Mouse (Mus musculus): Measurements from ENCODE around the gene Ergic1. TPM values are rescaled to one million over a fixed set of nuclear protein-coding genes. Genes with fewer than 3 reads are reported as not detected.

The Ergic1 gene
- polyA plus RNA-seq, 1 experiment, result 68.6 TPM

DNA sequence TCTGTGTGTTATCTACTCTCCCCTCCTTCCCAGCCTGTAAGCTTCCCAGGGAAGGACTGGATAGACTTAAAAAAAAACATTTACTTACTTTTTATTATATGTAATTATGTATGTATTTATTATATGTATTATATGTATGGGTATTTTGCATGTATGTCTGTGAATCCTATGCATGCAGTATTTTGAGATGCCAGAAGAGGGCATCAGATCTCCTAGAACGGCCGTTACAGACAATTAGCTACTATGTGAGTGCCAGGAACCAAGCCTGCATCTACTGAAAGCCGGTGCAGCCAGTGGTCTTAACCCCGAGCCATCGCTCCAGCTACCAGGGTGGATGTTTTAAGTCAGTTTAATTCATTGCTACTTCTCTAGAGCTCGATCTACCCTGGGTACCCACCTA lies 120.0 kb downstream of the Ergic1 start:
- H3K4me3 ChIP-seq (ENCODE audit: low read depth, low read length), result no peak overlapping the region
- peaks cover 21% of the 10 kb centered on the region for H3K36me3 ChIP-seq (ENCODE audit: control insufficient read depth, insufficient read depth, low read length)
- no peaks in the 10 kb centered on the region for H3K4me1 ChIP-seq (ENCODE audit: control insufficient read depth, insufficient read depth, insufficient read length, low read length)
- H3K27ac ChIP-seq (ENCODE audit: insufficient read depth, low read depth, low read length), result no peak overlapping the region
- no peaks in the 10 kb centered on the region for H3K27me3 ChIP-seq (ENCODE audit: control insufficient read depth, insufficient read depth, low read length)
- TF ChIP-seq CTCF (IDR thresholded peaks at IDR 0.05; ENCODE audit: extremely low read depth, insufficient read length, insufficient replicate concordance, low read depth, low read length), result no peak
- TF ChIP-seq POLR2A (IDR thresholded peaks at IDR 0.05; ENCODE audit: low read depth, low read length), result no peak
- WGBS, result 95% methylated on average over 6 of the region's 6 CpGs

DNA sequence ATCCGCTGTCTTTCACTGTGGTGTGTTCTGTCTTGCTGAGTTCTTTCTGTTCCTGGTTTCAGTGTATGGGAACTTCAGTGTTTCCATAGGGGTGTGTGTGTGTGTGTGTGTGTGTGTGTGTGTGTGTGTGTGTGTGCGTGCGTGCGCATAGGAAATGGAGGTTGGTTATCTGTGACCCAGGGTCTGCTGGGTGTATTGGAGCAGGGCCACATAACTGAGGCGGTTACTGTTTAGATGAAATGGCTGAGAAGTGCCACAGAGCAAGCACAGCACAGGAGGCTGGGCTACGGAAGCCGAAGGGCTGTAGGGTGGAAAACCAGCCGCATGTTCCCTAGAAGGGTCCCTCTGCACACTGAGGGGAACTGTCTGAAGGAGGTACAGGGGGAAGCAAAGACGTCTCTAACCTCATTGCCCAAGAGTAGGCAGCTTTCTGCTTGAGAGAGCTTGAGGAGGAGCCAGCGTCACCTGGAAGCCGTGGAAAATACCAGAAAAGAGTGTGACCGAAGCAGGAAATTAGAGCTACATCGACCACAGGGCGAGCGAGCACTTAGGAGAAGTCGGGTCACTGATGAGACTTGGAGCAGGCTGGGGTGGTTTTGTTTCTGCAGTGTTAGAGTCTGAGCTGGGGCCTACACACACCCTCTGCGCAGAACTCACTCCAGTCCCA lies 125.2 kb downstream of the Ergic1 start:
- WGBS, result 88% methylated on average over 17 of the region's 17 CpGs
- no peak for TF ChIP-seq CTCF (IDR thresholded peaks at IDR 0.05; ENCODE audit: extremely low read depth, insufficient read length, insufficient replicate concordance, low read depth, low read length)
- no peak for TF ChIP-seq POLR2A (IDR thresholded peaks at IDR 0.05; ENCODE audit: low read depth, low read length)
- H3K27ac ChIP-seq (ENCODE audit: insufficient read depth, low read depth, low read length), result no peak overlapping the region
- no peak overlapping the region for H3K4me3 ChIP-seq (ENCODE audit: low read depth, low read length)
- H3K4me1 ChIP-seq (ENCODE audit: control insufficient read depth, insufficient read depth, insufficient read length, low read length), result no peaks in the 10 kb centered on the region
- H3K36me3 ChIP-seq (ENCODE audit: control insufficient read depth, insufficient read depth, low read length), result peaks cover 22% of the 10 kb centered on the region
- H3K27me3 ChIP-seq (ENCODE audit: control insufficient read depth, insufficient read depth, low read length), result no peaks in the 10 kb centered on the region

DNA sequence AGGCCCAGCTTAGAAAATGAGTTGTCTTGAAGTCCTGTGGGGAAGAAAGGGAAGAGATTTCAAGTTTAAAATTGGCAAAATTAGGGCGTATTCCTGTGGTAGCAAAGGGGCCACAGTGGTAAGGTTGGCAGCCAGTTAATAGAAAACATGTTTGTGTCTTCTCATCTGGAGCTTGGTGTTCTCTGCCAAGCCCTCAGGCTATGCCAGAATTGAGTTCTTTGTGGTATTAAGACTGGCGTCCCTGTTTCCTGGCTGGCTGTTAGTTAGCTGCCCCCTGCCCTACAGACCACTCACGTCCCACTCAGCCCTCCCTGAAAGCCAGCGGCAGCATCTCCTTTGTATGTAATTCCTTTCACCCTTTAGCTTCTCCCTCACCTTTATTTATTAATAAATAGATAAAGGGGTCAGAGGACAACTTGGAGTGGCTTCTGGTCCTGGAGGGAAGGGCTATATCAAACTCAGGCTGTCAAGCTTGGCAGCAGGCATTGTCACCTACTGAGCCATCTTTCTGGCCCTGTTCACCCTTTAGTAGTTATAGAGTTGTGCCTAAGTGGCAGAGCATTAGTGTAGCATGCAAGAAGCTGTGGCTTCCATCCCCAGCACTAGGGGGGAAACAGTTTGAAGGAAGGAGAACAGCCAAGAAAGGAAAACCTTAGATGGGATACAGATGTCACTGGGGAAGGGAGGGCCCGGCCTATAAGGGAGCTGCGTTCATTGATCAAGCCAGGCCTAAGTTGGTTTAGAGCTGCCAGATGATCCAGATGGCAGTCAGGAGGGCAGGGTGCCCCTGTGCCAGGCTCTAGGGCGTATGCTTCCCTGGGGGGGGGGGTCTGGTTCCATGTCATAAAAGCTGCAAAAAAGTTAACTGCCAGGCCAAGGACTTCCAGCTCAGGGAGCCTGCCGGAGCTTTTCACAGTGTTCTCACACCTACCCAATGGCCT lies 127.8 kb downstream of the Ergic1 start:
- Histone ChIP-seq H3K27ac (ENCODE audit: insufficient read depth, low read depth, low read length) (no peak overlapping the region), H3K4me3 (ENCODE audit: low read depth, low read length) (no peak overlapping the region), H3K27me3 (ENCODE audit: control insufficient read depth, insufficient read depth, low read length) (no peaks in the 10 kb centered on the region), H3K4me1 (ENCODE audit: control insufficient read depth, insufficient read depth, insufficient read length, low read length) (no peaks in the 10 kb centered on the region), H3K36me3 (ENCODE audit: control insufficient read depth, insufficient read depth, low read length) (peaks cover 15% of the 10 kb centered on the region)
- 65% methylated on average over 8 of the region's 8 CpGs for WGBS
- no peak for TF ChIP-seq CTCF (IDR thresholded peaks at IDR 0.05; ENCODE audit: extremely low read depth, insufficient read length, insufficient replicate concordance, low read depth, low read length)
- TF ChIP-seq POLR2A (IDR thresholded peaks at IDR 0.05; ENCODE audit: low read depth, low read length), result no peak

DNA sequence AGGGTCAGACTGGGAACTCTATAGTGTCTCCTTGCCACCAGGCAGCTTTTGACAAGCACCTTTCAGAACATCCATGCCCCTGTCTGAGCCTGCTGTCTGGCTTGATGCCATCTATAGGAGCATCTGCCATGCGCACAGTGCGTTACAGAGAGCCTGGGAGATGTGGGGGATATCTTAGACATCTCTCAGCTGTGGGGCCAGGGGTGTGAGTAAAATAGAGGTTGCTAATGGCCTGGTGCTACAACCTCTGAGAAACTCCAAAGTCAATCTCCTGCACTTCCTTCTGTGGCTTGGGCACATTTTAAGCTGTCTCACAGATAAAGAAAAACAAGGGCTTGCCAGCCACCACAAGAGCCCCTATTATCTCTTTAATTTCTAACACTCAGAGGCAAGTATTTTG lies 128.5 kb downstream of the Ergic1 start:
- Histone ChIP-seq H3K4me3 (ENCODE audit: low read depth, low read length) (no peak overlapping the region), H3K36me3 (ENCODE audit: control insufficient read depth, insufficient read depth, low read length) (peaks cover 7% of the 10 kb centered on the region), H3K27me3 (ENCODE audit: control insufficient read depth, insufficient read depth, low read length) (no peaks in the 10 kb centered on the region), H3K27ac (ENCODE audit: insufficient read depth, low read depth, low read length) (no peak overlapping the region), H3K4me1 (ENCODE audit: control insufficient read depth, insufficient read depth, insufficient read length, low read length) (no peaks in the 10 kb centered on the region)
- no peak for TF ChIP-seq CTCF (IDR thresholded peaks at IDR 0.05; ENCODE audit: extremely low read depth, insufficient read length, insufficient replicate concordance, low read depth, low read length)
- TF ChIP-seq POLR2A (IDR thresholded peaks at IDR 0.05; ENCODE audit: low read depth, low read length), result no peak
- 90% methylated on average over 2 of the region's 2 CpGs for WGBS

DNA sequence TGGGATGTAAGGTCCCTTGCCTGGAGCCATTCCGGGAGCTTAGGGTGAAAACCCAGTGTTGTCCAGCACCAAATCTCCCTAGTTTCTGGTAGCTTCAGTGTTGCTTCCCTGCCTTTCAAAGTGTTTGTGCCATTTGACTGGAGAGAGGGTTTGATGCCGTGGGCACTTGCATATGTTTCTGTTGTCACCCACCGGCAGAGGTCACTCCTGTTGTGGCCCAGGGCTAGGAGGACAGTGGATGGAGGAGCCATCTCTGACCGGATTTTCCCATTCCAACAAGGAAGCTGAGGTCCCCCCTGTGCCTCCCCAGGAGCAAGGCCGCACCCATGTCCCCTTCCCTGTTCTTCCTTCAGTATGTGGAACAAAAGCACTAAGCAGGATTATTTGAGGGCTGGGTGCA lies 128.9 kb downstream of the Ergic1 start:
- Histone ChIP-seq H3K4me3 (ENCODE audit: low read depth, low read length) (no peak overlapping the region), H3K27ac (ENCODE audit: insufficient read depth, low read depth, low read length) (no peak overlapping the region), H3K27me3 (ENCODE audit: control insufficient read depth, insufficient read depth, low read length) (no peaks in the 10 kb centered on the region), H3K36me3 (ENCODE audit: control insufficient read depth, insufficient read depth, low read length) (peaks cover 6% of the 10 kb centered on the region), H3K4me1 (ENCODE audit: control insufficient read depth, insufficient read depth, insufficient read length, low read length) (no peaks in the 10 kb centered on the region)
- 86% methylated on average over 5 of the region's 5 CpGs for WGBS
- TF ChIP-seq CTCF (IDR thresholded peaks at IDR 0.05; ENCODE audit: extremely low read depth, insufficient read length, insufficient replicate concordance, low read depth, low read length) (no peak), POLR2A (IDR thresholded peaks at IDR 0.05; ENCODE audit: low read depth, low read length) (no peak)

DNA sequence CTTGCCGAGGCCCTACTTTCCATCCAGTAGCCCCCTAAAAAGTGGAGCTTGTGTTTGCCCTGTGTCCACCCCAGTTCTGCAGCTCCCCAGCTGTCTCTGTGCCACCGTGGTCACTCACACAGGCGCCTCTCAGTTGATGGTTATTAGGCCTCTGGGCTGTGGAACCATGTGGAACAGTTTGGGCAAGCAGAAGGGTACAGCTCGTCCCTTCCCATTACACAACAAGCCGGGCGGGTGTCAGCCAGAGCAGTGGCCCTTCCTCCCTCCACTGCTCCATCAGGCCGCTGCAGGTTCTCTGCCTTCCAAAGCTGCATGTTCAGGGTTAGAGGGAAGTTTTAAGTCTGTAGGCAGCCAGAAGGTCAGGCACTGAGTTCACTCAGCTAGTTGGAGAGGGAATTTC lies 129.8 kb downstream of the Ergic1 start:
- H3K27ac ChIP-seq (ENCODE audit: insufficient read depth, low read depth, low read length), result no peak overlapping the region
- WGBS, result 87% methylated on average over 7 of the region's 7 CpGs
- no peaks in the 10 kb centered on the region for H3K27me3 ChIP-seq (ENCODE audit: control insufficient read depth, insufficient read depth, low read length)
- no peaks in the 10 kb centered on the region for H3K4me1 ChIP-seq (ENCODE audit: control insufficient read depth, insufficient read depth, insufficient read length, low read length)
- H3K4me3 ChIP-seq (ENCODE audit: low read depth, low read length), result no peak overlapping the region
- peaks cover 10% of the 10 kb centered on the region for H3K36me3 ChIP-seq (ENCODE audit: control insufficient read depth, insufficient read depth, low read length)
- TF ChIP-seq POLR2A (IDR thresholded peaks at IDR 0.05; ENCODE audit: low read depth, low read length) (no peak), CTCF (IDR thresholded peaks at IDR 0.05; ENCODE audit: extremely low read depth, insufficient read length, insufficient replicate concordance, low read depth, low read length) (no peak)

DNA sequence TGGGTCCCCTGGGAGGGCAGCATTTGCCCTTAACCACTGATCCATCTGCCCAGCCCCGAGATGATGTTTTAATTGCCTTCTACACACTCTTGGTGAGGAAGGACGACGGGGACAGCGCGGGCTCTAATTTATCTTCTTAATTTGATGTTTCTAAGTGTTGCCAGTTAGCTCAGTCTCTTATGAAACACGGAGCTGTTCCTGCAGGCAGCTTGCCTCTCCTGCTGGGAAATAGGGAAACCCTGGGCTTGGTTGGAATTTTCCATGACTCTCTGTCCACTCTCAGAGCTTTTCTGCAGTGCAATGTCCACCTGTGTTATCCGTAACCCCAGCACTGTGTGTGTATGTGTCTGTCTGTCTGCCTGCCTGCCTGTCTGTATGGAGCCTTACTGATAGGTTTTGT lies 132.1 kb downstream of the Ergic1 start:
- no peak overlapping the region for H3K27ac ChIP-seq (ENCODE audit: insufficient read depth, low read depth, low read length)
- no peak overlapping the region for H3K4me3 ChIP-seq (ENCODE audit: low read depth, low read length)
- TF ChIP-seq CTCF (IDR thresholded peaks at IDR 0.05; ENCODE audit: extremely low read depth, insufficient read length, insufficient replicate concordance, low read depth, low read length) (no peak), POLR2A (IDR thresholded peaks at IDR 0.05; ENCODE audit: low read depth, low read length) (no peak)
- no peaks in the 10 kb centered on the region for H3K27me3 ChIP-seq (ENCODE audit: control insufficient read depth, insufficient read depth, low read length)
- H3K4me1 ChIP-seq (ENCODE audit: control insufficient read depth, insufficient read depth, insufficient read length, low read length), result no peaks in the 10 kb centered on the region
- WGBS, result 75% methylated on average over 7 of the region's 7 CpGs
- H3K36me3 ChIP-seq (ENCODE audit: control insufficient read depth, insufficient read depth, low read length), result peaks cover 23% of the 10 kb centered on the region
